Mouse (Mus musculus): ENCODE results near the gene Mcub.

- TF ChIP-seq CTCF (conservative IDR thresholded peaks at IDR 0.05 in 1 of 2, IDR thresholded peaks at IDR 0.05 in 1 of 2; ENCODE audit: low read depth in 2 of 2, low read length in 2 of 2) (no peak), POLR2A (IDR thresholded peaks at IDR 0.05; ENCODE audit: low read depth, low read length) (no peak), CHD2 (IDR thresholded peaks at IDR 0.05; ENCODE audit: low read length) (no peak), GABPA (IDR thresholded peaks at IDR 0.05; ENCODE audit: insufficient replicate concordance, low read depth, low read length) (no peak), ZNF384 (IDR thresholded peaks at IDR 0.05; ENCODE audit: low read depth, low read length) (no peak), UBTF (IDR thresholded peaks at IDR 0.05; ENCODE audit: low read depth, low read length) (no peak), TCF12 (IDR thresholded peaks at IDR 0.05; ENCODE audit: low read depth, low read length) (no peak), ELF1 (IDR thresholded peaks at IDR 0.05; ENCODE audit: low read depth, low read length) (no peak)
These were observed 52.6 kb downstream of the Mcub start for GRCm38 (mm10) chr3:129917424-129917823.
